Mouse (Mus musculus) yolk sac, embryonic 10.5 days (tissue): Measurements from ENCODE around the gene Fcrl5.
A peak's percentile ranks its signal among the peaks of the same experiment; 100 is the strongest.
"Not testable (repeated sequence)": the region's sequence is repeated elsewhere in the genome, so short reads cannot be mapped to it uniquely, and the experiment has no call there.

Experiments
- DNase-seq: peaks from one replicate; pipeline ENCODE4 v3.0.0-alpha.2; 2017; ENCODE audit warnings: low spot score

Fcrl5 gene

DNA sequence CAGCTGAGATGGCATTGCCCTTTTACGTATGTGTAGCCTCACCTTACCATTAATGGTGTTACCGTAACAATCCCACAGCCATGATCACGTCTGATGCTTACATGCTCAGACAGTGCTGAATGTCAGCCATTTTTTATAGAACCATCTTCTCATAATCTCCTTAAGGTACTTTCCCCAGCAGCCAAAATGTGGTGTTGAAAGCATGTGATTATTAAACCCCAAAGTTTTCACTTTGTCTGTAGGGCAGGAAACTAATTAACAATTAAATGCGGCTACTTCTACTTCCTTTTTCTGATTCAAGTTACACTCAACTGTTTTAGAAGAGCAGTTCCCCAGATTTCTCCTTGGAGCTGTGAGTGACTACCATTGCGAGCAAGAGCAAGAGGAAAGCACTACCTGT lies at the start of gene Fcrl5:
Gene Fcrl5, plus strand, starts transcription at position 295 of the 400 bp plus-strand sequence.
- DNase-seq = no peak

GRCm38 (mm10) chr3:87390935-87391334 lies 44.6 kb upstream of the Fcrl5 start:
- DNase-seq = no peak

GRCm38 (mm10) chr3:87398809-87399208 lies 36.8 kb upstream of the Fcrl5 start:
- no peak for DNase-seq

- DNase-seq = no peak
Measured at GRCm38 (mm10) chr3:87399906-87400305, 35.7 kb upstream of the Fcrl5 start.

DNA sequence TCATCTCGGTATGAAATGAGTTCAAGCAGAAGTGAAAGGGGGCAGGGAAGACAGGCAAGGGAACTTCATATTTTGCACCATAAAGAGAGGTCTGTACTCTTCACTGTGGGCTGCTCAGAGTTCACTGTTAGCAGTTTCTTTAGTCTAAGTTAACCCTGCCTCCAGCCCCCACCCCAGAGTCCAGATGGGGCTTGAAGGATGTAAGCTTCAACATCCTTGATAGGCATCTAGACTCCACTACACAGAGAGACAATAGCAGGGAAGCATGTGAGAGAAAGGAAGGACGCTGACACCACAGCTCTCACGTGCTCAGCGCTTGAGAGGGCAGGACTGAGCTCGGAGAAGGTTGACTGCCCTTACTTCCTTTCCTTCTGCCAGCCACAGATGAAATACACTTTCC lies 34.3 kb upstream of the Fcrl5 start:
- DNase-seq = no peak

GRCm38 (mm10) chr3:87408171-87408570 lies 27.4 kb upstream of the Fcrl5 start:
- peak; percentile 32 for DNase-seq

- no peak for DNase-seq
Measured at GRCm38 (mm10) chr3:87409196-87409935, 26.2 kb upstream of the Fcrl5 start.

DNA sequence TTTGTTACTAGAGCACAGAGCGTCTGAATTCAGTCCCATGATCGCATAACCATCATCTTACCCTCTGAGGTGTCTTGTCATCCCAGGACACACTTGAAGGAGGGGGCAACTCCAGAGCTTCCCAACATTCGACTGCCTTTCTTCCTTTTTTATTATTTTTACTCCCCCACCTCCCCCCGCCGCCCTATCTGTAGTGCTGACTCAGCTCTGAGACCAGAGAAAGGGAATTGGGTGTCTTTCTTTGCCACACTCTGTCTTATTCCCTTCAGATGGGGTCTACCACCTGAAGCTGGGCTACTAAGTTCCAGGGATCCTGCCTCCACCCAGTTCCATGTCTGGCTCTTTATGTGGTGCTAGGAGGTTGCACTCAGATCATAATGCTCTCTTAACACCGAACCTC lies 25.0 kb upstream of the Fcrl5 start:
- no peak for DNase-seq

DNA sequence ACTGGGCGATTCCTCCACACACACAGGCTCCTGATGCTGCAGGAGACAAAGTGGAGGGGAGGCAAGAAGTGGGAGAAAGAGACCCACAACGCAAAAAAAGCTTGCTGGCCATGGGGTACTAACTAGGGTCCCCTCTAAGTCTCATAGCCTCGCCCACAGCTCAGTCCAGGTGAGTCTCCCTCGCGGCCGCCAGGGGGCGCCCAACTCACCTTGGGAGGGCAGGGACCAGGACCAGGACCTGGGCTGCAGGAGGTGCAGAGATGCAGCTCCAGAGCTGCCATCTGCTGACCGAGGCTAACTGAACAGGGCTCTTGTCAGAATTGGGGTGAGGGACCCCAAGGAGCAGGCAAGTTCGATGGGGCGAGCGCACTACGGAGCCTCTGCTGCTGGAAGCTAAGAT lies 24.4 kb upstream of the Fcrl5 start:
- peak; percentile 25 for DNase-seq

GRCm38 (mm10) chr3:87420645-87421044 lies 14.9 kb upstream of the Fcrl5 start:
- no peak for DNase-seq

DNA sequence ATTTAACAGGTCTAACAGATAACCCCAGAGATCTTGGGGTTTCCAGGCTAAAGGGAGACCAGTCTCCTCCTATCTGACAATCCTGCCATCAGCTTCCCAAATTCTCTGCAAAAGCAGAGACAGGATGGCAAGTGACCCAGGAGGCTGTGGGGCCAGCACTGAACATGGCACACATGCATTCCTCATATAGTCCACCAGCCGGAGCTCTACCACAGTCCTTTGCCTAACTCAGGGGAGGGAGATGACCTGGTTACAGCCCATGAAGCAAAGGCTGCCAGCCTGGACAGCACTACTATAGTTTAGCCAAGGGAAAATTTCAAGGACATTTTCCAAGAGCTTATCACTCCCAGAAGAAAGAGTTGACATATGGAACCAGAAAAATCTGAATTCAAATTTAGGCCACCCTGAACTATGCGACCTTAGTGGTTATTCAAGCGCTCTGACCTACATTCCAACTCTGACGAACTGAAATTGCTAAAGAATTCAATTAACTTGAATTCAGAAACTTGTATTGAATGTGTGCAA lies 13.1 kb upstream of the Fcrl5 start:
- no peak for DNase-seq

DNA sequence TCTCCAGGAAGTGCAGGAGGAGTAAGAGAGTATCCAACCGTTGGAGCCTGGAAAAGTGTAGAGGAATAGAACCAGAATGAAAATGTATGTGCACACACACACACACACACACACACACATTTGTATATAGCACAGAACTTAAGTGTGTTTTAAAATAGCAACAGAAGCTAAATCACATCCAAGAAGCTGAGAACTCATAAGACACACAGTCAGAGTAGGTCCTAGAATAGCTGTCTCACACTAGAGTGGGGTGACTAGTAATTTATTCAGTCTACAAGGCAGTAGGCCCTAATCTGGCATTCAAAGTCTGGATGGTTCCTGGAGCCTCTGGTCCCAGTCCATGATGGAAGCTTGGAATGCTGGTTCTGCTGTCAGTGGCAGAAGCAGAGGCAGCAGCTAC lies 5.0 kb downstream of the Fcrl5 start:
- DNase-seq = no peak

DNA sequence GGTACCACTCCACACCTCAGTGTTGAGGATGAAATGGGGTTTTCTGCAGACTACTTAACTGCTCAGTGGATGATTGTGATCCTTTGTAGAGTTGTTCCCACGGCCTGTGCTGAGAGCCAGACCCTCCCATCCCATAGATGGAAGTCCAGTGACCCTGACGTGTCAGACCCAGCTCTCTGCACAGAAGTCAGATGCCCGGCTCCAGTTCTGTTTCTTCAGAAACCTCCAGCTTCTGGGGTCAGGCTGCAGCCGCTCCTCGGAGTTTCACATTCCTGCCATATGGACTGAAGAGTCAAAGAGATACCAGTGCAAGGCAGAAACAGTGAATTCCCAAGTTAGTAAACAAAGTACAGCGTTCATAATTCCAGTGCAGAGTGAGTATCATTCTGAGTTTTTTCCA lies 8.4 kb downstream of the Fcrl5 start:
- peak; percentile 29 for DNase-seq

- no peak for DNase-seq
Measured at GRCm38 (mm10) chr3:87465454-87465853, 29.9 kb downstream of the Fcrl5 start.

GRCm38 (mm10) chr3:87467011-87467410 lies 31.4 kb downstream of the Fcrl5 start:
- no peak for DNase-seq

DNA sequence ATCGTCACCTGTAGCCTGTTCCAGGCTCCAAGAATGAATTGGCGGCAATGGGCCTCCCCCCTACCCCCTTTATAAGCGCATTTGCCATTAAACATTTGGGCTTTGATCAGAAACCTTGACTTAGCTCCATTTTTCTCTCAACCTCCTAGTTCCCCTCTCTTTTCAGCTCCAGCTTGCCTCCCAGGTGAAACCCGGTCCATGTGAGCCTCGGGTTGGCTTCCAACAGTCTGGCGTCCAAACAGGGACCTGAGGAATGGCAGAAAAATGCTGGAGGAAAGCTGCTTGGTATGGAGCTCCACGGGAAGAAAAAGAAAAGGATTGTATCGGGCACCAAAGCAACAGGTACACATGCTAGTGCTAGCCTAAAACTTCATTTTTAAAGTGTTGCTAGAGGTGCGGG lies 31.8 kb downstream of the Fcrl5 start:
- DNase-seq = no peak

DNA sequence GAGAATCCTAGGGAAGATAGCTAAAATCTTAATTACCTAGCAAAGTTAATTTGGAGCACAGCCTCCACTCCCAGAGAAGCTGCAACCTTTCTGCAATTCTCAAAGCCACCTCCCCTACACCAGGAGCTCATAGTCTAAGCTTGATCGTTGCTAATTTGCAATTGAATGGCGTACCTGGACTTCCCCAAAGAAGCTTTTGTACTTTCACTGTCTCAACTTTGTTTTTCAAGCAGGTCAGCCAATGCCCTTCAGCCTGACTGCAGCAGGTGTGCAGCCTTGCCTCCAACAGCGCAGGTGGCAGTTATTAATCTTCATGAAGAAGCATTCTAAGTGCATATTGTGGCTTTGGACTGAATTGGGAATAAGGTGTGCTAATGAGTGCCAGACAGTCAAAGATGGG lies 42.4 kb downstream of the Fcrl5 start:
- not testable (repeated sequence) for DNase-seq

GRCm38 (mm10) chr3:87478596-87478995 lies 43.0 kb downstream of the Fcrl5 start:
- DNase-seq = not testable (repeated sequence)

DNA sequence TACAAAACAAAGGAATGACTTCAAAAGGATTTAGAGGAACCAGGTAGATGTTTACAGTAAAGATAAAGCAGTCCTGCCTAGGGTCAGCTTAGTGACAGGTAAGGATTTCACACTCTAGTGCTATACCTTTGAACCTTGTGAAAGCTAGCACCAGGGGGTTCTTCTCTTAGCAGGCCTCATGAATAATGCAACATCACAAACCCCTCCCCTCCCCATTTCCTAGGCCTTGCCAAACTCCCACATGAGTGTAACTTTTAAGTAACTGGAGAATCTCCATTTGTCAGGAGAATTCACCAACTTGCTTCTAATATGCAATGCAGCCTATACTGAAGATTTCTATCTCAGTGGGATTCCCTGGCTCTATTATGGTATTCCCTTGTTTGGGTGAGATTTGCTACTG lies 43.7 kb downstream of the Fcrl5 start:
- not testable (repeated sequence) for DNase-seq

- no peak for DNase-seq
Measured at GRCm38 (mm10) chr3:87487392-87487791, 51.8 kb downstream of the Fcrl5 start.

- no peak for DNase-seq
Measured at GRCm38 (mm10) chr3:87487911-87488310, 52.3 kb downstream of the Fcrl5 start.

DNA sequence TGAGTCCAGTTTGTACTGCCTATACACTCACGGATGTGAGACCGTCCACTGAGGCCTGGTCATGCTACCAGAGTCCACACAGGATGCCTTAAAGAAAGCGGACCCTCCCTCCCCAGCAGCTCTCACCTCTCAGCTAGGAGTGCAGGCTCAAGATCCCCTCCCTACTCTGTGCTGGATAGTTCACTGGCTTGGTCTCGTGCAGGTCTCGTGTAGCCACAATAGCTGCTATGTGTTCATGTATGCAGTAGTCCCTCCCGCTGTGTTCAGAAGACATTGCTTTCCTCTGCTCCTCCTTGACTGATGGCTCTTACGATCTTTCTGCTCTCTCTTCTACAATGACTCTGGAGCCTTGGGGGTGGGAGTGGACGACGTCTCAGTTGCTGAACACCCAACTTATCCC lies 62.7 kb downstream of the Fcrl5 start:
- no peak for DNase-seq

DNA sequence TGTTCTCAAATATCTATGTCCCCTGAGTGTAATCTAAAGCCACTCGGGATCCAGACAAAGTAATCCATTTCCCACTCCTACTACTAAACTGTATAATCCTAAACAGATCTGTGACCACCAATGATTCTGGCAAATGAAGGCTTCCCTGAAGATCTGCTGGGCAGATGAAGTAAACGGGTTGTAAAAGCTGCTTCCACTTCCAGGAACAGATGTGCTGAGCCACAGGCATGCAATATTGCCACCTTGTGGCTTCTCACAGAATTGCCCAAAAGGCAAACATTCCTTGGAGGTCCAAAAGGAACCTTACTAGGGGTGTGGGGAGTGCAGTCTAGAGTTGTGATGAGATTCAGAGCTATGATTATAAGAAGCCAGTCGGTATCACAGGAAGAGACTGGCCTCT lies 63.5 kb downstream of the Fcrl5 start:
- DNase-seq = peak; percentile 54
